Mouse (Mus musculus) B cell, adult 2 months (primary cell): ENCODE results near the gene Ing3.

Experiments used
- DNase-seq, 2 experiments: peaks; one replicate each; pipeline ENCODE4 v3.0.0; 2022

Ing3 gene

DNA sequence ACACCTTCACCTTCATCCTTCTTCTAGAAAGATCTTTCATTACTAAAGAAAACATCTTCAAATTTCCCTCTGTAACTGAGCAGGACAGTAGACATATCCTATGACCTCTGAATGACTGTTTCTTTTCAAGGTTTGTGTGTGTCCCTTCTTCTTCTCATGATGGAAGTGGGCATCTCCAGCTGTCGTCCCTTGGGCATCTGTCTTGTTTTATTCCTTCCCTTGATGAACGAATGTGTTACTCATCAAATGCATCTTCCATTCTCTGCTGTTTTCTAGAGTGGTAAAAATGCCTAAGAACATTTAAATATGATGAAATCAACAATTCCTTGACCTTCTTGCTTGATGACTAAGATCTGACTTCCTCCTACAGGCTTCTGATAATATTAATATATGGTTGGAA, 43.7 kb downstream of the Ing3 start:
- DNase-seq = no peak

- DNase-seq = no peak
Observed at GRCm38 (mm10) chr6:21998131-21998530, 48.8 kb downstream of the Ing3 start.

- DNase-seq = no peak
Observed at GRCm38 (mm10) chr6:21999025-21999424, 49.7 kb downstream of the Ing3 start.

- no peak for DNase-seq
Observed at GRCm38 (mm10) chr6:22000086-22000485, 50.7 kb downstream of the Ing3 start.

DNA sequence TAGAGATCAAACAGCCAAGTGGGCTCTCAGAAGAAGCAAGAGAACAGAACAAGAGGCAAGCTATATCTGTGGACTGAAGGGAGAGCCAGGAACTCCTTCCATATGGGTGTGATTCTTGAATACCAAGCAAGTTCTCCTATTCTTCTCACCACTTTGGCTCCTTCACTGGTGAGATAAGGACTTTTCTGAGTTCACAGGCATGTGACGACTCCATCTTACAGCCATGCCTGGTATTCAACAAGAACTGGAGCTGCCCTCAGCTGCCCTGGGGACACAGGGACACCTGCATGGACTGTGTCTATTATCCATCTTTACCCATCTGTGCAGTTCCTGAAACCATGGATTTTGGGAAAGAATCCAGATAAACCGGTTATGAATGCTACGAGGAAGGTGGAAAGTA, 51.5 kb downstream of the Ing3 start:
- no peak for DNase-seq

- DNase-seq = no peak
Observed at GRCm38 (mm10) chr6:22001284-22001916, 52.0 kb downstream of the Ing3 start.

- no peak for DNase-seq
Observed at GRCm38 (mm10) chr6:22002521-22003199, 53.3 kb downstream of the Ing3 start.

DNA sequence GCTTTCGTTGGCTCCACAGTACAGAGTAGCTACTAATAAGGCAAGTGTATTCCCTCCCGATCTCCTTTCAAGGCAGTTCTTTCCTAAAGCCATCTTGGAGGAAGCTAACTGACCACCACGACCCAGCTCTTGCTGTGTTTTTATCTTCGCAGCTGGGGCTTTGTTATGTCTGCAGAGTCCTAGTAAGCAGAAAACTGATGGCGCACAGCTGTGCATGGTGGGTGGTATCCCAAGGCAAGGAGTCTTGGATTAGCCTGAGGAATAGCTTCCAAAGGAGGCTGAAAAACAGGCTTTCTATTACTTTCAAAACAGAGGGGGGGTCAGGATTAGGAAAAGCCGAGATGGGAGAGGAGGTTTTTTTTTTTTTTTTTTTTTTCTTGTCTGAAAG, 53.8 kb downstream of the Ing3 start:
- DNase-seq = no peak

DNA sequence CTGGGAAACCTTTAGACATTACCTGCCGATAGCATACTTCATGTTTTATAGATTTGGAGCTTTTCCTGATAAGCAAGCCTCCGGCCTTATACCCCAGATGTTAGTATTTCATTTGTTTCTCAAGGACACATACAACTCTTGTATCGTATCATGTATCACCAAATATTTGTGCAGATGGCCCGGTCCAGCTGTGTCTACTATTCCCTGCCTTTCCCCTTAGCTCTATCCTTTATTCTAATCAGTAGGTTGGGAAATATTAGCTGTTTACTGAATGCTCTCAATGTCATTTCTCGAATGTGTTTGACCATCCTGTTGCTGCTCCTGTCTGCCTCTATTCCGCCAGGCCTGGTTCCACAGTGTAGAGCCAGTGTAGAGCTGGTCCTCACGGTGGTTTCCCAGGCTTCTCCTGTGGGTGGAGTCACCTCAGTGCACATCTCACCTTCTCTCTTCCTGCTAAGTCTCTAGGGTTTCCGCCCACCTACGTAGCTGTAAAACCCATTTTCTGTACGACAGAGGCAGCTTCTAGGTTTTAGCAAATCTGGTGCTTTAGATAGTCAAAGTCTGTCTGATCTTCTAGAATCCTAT, 54.7 kb downstream of the Ing3 start:
- DNase-seq = no peak

- no peak for DNase-seq
Observed at GRCm38 (mm10) chr6:22008346-22008745, 59.0 kb downstream of the Ing3 start.

DNA sequence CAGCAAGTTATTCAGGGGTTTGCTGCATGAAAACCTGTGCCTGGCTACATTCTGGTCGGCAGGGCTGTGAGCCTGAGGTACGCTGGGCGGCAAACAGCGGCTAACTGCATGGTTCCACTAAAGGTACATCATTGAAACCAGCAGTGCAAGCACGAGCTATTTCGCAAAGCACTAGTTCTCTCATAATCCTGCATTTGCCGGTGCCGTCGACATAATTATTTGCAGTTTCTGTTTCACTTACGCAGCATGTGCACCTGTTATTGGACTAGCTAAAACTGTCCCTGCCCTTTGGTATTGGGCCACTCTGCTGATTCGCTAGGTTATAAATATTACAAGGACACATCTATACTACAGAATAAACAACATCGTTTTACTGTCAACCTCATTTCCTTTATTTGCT, 60.9 kb downstream of the Ing3 start:
- no peak for DNase-seq

GRCm38 (mm10) chr6:22010761-22011281, 61.5 kb downstream of the Ing3 start:
- no peak for DNase-seq

GRCm38 (mm10) chr6:22011546-22011945, 62.2 kb downstream of the Ing3 start:
- no peak for DNase-seq

- no peak for DNase-seq
Observed at GRCm38 (mm10) chr6:22012099-22012498, 62.7 kb downstream of the Ing3 start.

DNA sequence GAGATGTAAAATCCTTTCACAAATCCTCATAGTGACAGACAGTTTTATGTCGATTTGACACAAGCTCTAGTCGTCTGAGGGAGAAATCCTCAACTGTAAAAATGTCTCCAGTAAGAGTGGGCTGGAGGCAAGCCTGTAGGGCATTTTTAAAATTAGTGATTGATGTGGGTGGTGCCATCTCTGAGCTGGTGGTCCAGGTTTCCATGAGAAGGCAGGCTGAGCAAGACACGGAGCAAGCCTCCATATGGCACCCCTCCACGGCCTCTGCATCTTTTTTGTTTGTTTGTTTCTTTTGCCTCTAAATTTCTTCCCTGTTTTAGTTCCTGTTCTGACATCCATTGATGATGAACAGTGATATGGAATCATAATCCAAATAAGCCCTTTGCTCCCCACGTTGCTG, 63.1 kb downstream of the Ing3 start:
- no peak for DNase-seq

DNA sequence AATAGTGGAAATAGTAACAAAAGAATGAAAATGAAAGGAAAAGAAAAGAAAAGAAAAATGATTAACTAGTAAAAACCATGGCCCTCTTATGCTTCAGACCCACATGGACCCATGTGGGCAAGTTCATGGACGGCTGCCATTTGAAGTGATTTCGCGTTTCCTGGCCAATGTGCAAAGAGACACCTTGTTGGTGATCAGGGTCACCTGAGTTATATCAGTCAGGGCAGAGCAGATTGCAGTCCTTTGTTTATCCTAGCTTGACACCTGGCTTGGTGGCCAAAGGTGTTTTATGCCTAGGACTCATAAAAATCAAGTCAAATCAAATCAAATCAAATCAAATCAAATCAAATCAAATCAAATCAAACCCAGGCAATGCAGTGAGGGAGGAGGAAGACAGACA, 64.0 kb downstream of the Ing3 start:
- no peak for DNase-seq

DNA sequence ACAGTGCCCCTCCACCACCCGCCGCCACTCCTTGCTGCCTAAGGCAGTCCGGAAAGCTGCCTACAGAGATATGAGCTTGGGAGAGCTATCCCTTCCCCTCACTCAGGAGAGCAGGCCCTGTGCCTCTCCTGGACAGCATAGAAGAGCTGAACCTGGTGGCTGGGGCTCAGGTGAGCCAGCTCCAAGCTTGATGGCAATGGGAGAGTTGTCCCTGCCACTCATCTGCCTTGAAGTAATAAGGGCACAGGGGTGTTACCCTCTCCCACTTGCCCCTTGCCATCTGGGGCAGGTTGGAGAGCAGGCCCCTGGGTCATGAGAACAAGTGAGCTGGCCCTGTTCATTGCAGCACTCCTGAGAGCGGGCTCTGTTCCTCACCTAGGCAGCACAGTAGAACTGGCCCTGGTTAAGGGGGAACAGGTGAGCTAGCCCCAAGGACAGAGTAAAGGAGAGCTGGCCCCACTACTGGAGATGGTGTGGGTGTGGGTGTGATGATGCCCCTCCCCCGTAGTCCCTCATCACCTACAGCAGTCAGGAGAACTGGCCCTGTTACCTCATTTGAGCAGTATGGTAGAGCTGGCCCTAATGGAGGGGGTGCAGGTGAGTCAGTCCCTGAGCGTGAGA, 65.0 kb downstream of the Ing3 start:
- DNase-seq = no peak

GRCm38 (mm10) chr6:22017631-22018030, 68.3 kb downstream of the Ing3 start:
- DNase-seq = no peak

- DNase-seq = no peak
Observed at GRCm38 (mm10) chr6:22018768-22019445, 69.5 kb downstream of the Ing3 start.

GRCm38 (mm10) chr6:22019637-22020036, 70.3 kb downstream of the Ing3 start:
- no peak for DNase-seq

- DNase-seq = no peak
Observed at GRCm38 (mm10) chr6:22020696-22021095, 71.3 kb downstream of the Ing3 start.

DNA sequence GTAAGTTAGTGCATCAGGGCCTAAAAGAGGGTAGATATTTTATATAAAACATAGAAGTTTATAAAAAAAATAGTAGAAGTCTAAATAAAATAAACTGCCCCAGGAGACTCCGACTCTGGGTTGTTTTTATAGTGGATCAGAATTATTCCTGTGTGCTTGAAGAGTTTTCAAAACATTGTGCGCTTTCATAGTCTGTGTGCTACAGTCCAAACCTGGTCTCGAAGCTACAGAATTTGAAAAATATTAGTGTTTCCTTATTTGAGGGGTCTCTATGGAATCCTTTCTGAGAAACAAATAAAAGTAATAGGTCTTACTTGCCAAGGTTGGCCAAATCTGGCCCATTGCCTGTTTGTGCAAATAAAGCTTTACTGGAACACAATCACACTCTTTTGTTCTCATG, 71.9 kb downstream of the Ing3 start:
- DNase-seq = no peak

DNA sequence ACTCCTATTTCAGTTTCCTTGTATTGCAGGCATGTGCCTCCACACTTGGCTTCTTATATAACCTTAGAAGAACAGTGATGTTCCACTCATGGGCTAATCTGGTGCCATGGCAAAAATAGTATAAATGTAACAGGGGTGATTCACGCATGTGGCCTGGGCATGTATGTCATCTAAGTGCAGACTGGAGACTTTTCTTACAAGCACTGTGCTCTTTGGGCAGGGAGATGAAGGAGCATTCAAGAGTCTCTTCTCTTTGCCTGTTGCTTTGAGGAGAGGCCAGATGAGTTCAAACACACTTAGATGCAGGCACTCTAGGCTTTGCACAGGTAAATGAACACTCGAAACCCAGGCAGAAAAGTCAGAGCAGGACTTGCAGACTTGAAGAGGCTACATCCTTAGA, 74.8 kb downstream of the Ing3 start:
- DNase-seq = no peak
